ENCODE assay signal across 18 mouse cellular contexts in genomic region chr1:119965804-119966514, GRCm38 (mm10). TPM values are rescaled to one million over a fixed set of nuclear protein-coding genes. Genes with fewer than 3 reads are reported as not detected.
DNase-seq lines count a peak whose midpoint lies in the region; ATAC-seq and TF ChIP-seq lines count a peak whose summit lies in the region.
"Had no signal": no experiment of that assay in that cellular context is flagged by ENCODE, and none has a peak within 500 bp of the region (broad histone marks: within the 10 kb centered on the region; RNA-seq: fewer than 3 reads in every experiment).

No protein-coding gene starts in this region.

- intact Hi-C loops in heart, postnatal 14 days (cut with DNase I) = no loop called here

- TF ChIP-seq EP300 in heart, postnatal 0 days (IDR thresholded peaks at IDR 0.05; ENCODE audit: low read depth) = no peak

- no peak overlapping the region for H3K9ac ChIP-seq in heart, postnatal 0 days (replicated peaks; ENCODE audit: low read depth, low read length)
- H3K9ac ChIP-seq in lung, embryonic 16.5 days (ENCODE audit: low read length) = no peak overlapping the region
- no peak overlapping the region for H3K9ac ChIP-seq in kidney, embryonic 16.5 days (replicated peaks; ENCODE audit: low read length)
- H3K9ac ChIP-seq: forebrain, embryonic 12.5 days; hindbrain, embryonic 12.5 days; limb, embryonic 13.5 days; midbrain, embryonic 13.5 days; neural tube, embryonic 13.5 days; stomach, embryonic 15.5 days had no signal

- TF ChIP-seq CTCF in heart, postnatal 0 days (IDR thresholded peaks at IDR 0.05; ENCODE audit: low read depth) = peak; percentile 15; the same call in 1 of the 2 replicates

- H3K4me2 ChIP-seq in heart, postnatal 0 days (ENCODE audit: low read depth, low read length) = no peak overlapping the region
- H3K4me2 ChIP-seq in lung, embryonic 16.5 days (ENCODE audit: low read depth, low read length) = no peak overlapping the region
- no peak overlapping the region for H3K4me2 ChIP-seq in kidney, embryonic 16.5 days (replicated peaks; ENCODE audit: low read depth, low read length)
- H3K4me2 ChIP-seq: forebrain, embryonic 12.5 days; hindbrain, embryonic 12.5 days; limb, embryonic 13.5 days; midbrain, embryonic 13.5 days; neural tube, embryonic 13.5 days; stomach, embryonic 15.5 days had no signal

- H3K27ac ChIP-seq in heart, postnatal 0 days (ENCODE audit: low read depth) = no peak overlapping the region
- no peak overlapping the region for H3K27ac ChIP-seq in lung, embryonic 16.5 days (ENCODE audit: low read length)
- H3K27ac ChIP-seq in kidney, embryonic 16.5 days (ENCODE audit: low read length) = no peak overlapping the region
- H3K27ac ChIP-seq: forebrain, embryonic 12.5 days; hindbrain, embryonic 12.5 days; limb, embryonic 13.5 days; midbrain, embryonic 13.5 days; neural tube, embryonic 13.5 days; stomach, embryonic 15.5 days had no signal

- no peak for DNase-seq in heart, postnatal 0 days (ENCODE audit: low spot score)
- no peak for DNase-seq in heart, postnatal 14 days
- no peak for DNase-seq in lung, postnatal 25 days (ENCODE audit: low spot score)
- peak; percentile 55 for DNase-seq in yolk sac, embryonic 10.5 days (ENCODE audit: low spot score)
- no peak for DNase-seq in adrenal gland, postnatal 36 days
- DNase-seq: adrenal gland, postnatal 10 days; gastrocnemius, postnatal 25 days had no signal

- H3K4me1 ChIP-seq in heart, postnatal 0 days (ENCODE audit: control insufficient read depth, insufficient read depth) = no peaks in the 10 kb centered on the region
- H3K4me1 ChIP-seq in lung, embryonic 16.5 days (replicated peaks; ENCODE audit: control insufficient read depth, insufficient read depth, low read length) = no peaks in the 10 kb centered on the region
- H3K4me1 ChIP-seq in kidney, embryonic 16.5 days (ENCODE audit: insufficient read depth, low read length) = no peaks in the 10 kb centered on the region
- H3K4me1 ChIP-seq: forebrain, embryonic 12.5 days; hindbrain, embryonic 12.5 days; limb, embryonic 13.5 days; midbrain, embryonic 13.5 days; neural tube, embryonic 13.5 days; stomach, embryonic 15.5 days had no signal

- no peaks in the 10 kb centered on the region for H3K9me3 ChIP-seq in heart, postnatal 0 days (replicated peaks; ENCODE audit: control insufficient read depth, low read length)
- H3K9me3 ChIP-seq in lung, embryonic 16.5 days (ENCODE audit: control insufficient read depth, low read length) = no peaks in the 10 kb centered on the region
- H3K9me3 ChIP-seq in kidney, embryonic 16.5 days (ENCODE audit: low read length) = no peaks in the 10 kb centered on the region
- H3K9me3 ChIP-seq: forebrain, embryonic 12.5 days; hindbrain, embryonic 12.5 days; limb, embryonic 13.5 days; midbrain, embryonic 13.5 days; neural tube, embryonic 13.5 days; stomach, embryonic 15.5 days had no signal

- WGBS in heart, postnatal 0 days = 27% methylated on average over 12 of the region's 12 CpGs
- WGBS in lung, embryonic 16.5 days = 18% methylated on average over 12 of the region's 12 CpGs
- 47% methylated on average over 12 of the region's 12 CpGs for WGBS in kidney, embryonic 16.5 days

- no peak overlapping the region for H3K4me3 ChIP-seq in heart, postnatal 0 days (ENCODE audit: low read depth, low read length)
- no peak overlapping the region for H3K4me3 ChIP-seq in lung, embryonic 16.5 days (ENCODE audit: low read length)
- H3K4me3 ChIP-seq in kidney, embryonic 16.5 days (ENCODE audit: low read length) = no peak overlapping the region
- H3K4me3 ChIP-seq: forebrain, embryonic 12.5 days; hindbrain, embryonic 12.5 days; limb, embryonic 13.5 days; midbrain, embryonic 13.5 days; neural tube, embryonic 13.5 days; stomach, embryonic 15.5 days had no signal

- H3K36me3 ChIP-seq in heart, postnatal 0 days (replicated peaks; ENCODE audit: control insufficient read depth, insufficient read depth, low read length) = no peaks in the 10 kb centered on the region
- no peaks in the 10 kb centered on the region for H3K36me3 ChIP-seq in lung, embryonic 16.5 days (ENCODE audit: control insufficient read depth, insufficient read depth, low read length)
- no peaks in the 10 kb centered on the region for H3K36me3 ChIP-seq in kidney, embryonic 16.5 days (ENCODE audit: insufficient read depth, low read length)
- H3K36me3 ChIP-seq: forebrain, embryonic 12.5 days; hindbrain, embryonic 12.5 days; limb, embryonic 13.5 days; midbrain, embryonic 13.5 days; neural tube, embryonic 13.5 days; stomach, embryonic 15.5 days had no signal

- H3K27me3 ChIP-seq in heart, postnatal 0 days (ENCODE audit: control insufficient read depth, insufficient read depth, low read length) = no peaks in the 10 kb centered on the region
- no peaks in the 10 kb centered on the region for H3K27me3 ChIP-seq in lung, embryonic 16.5 days (ENCODE audit: control insufficient read depth, insufficient read depth, low read depth, low read length)
- no peaks in the 10 kb centered on the region for H3K27me3 ChIP-seq in kidney, embryonic 16.5 days (ENCODE audit: insufficient read depth, low read length)
- H3K27me3 ChIP-seq: forebrain, embryonic 12.5 days; hindbrain, embryonic 12.5 days; limb, embryonic 13.5 days; midbrain, embryonic 13.5 days; neural tube, embryonic 13.5 days; stomach, embryonic 15.5 days had no signal

- ATAC-seq in heart, postnatal 0 days (ENCODE audit: insufficient read depth, low read depth) = no peak
- peak; percentile 85 for ATAC-seq in lung, embryonic 16.5 days (ENCODE audit: low read depth)
- peak; percentile 67 for ATAC-seq in kidney, embryonic 16.5 days (ENCODE audit: low FRiP score, low TSS enrichment)
- no peak for ATAC-seq in megakaryocyte progenitor cell, adult 5-6 weeks (replicated peaks; ENCODE audit: poor library complexity)
- ATAC-seq: midbrain, embryonic 13.5 days; Patski had no signal

RNA-seq across cellular contexts. Expression of gene Cfap221, which starts 31.1 kb away (rescaled TPM):
- not detected in 2 replicates for total RNA-seq in heart, postnatal 0 days (2014; rRNA removed; ENCODE audit: low replicate concordance)
- polyA plus RNA-seq in heart, postnatal 0 days (2015; fragmentation: Nextera tagmentation; extraction: Ambion mirVana) = 0.04 TPM in 1 of 2 replicates, not detected in the other
- not detected for total RNA-seq in heart, postnatal 14 days (2021)
- polyA plus RNA-seq in lung, embryonic 16.5 days (2015; fragmentation: Nextera tagmentation; extraction: Ambion mirVana) = 1.0 and 1.1 TPM in 2 replicates
- 0.21 and 0.22 TPM in 2 replicates for polyA plus RNA-seq in kidney, embryonic 16.5 days (2015; fragmentation: Nextera tagmentation; extraction: Ambion mirVana)
- total RNA-seq in megakaryocyte progenitor cell, adult 5-6 weeks (2015) = not detected in 2 replicates
- total RNA-seq in megakaryocyte progenitor cell, adult 5-6 weeks (2017) = not detected in 2 replicates
- under 1 TPM; 0.16 to 0.40 TPM for total RNA-seq in adrenal gland, postnatal 36 days (2021)
- total RNA-seq: gastrocnemius, postnatal 25 days had no signal
- polyA plus RNA-seq: C2C12; forebrain, embryonic 12.5 days had no signal

RNA-seq across cellular contexts. Expression of gene Sctr, which starts 40.7 kb away (rescaled TPM):
- not detected in 2 replicates for total RNA-seq in heart, postnatal 0 days (2014; rRNA removed; ENCODE audit: low replicate concordance)
- not detected in 2 replicates for polyA plus RNA-seq in heart, postnatal 0 days (2015; fragmentation: Nextera tagmentation; extraction: Ambion mirVana)
- under 1 TPM in 1 of 2 experiments, not detected in 1; 0.24 TPM for total RNA-seq in heart, postnatal 14 days (2021)
- 0.16 TPM in 1 of 2 replicates, not detected in the other for polyA plus RNA-seq in lung, embryonic 16.5 days (2015; fragmentation: Nextera tagmentation; extraction: Ambion mirVana)
- polyA plus RNA-seq in kidney, embryonic 16.5 days (2015; fragmentation: Nextera tagmentation; extraction: Ambion mirVana) = 0.42 and 0.73 TPM in 2 replicates
- not detected in 2 replicates for total RNA-seq in megakaryocyte progenitor cell, adult 5-6 weeks (2015)
- total RNA-seq in megakaryocyte progenitor cell, adult 5-6 weeks (2017) = not detected in 2 replicates
- 10 to 100 TPM in 1 of 2 experiments, 1 to 10 TPM in 1; 6.2 to 11.9 TPM for total RNA-seq in adrenal gland, postnatal 36 days (2021)

RNA-seq across cellular contexts. Expression of gene Tmem177, which starts 53.0 kb away (rescaled TPM):
- 9.4 and 11.3 TPM in 2 replicates for total RNA-seq in heart, postnatal 0 days (2014; rRNA removed; ENCODE audit: low replicate concordance)
- 5.3 and 6.6 TPM in 2 replicates for polyA plus RNA-seq in heart, postnatal 0 days (2015; fragmentation: Nextera tagmentation; extraction: Ambion mirVana)
- total RNA-seq in heart, postnatal 14 days (2021) = 1 to 10 TPM; 7.5 to 8.4 TPM
- 6.7 and 7.6 TPM in 2 replicates for polyA plus RNA-seq in lung, embryonic 16.5 days (2015; fragmentation: Nextera tagmentation; extraction: Ambion mirVana)
- 8.7 and 9.2 TPM in 2 replicates for polyA plus RNA-seq in kidney, embryonic 16.5 days (2015; fragmentation: Nextera tagmentation; extraction: Ambion mirVana)
- total RNA-seq in megakaryocyte progenitor cell, adult 5-6 weeks (2015) = 3.8 and 4.0 TPM in 2 replicates
- 2.0 and 4.7 TPM in 2 replicates for total RNA-seq in megakaryocyte progenitor cell, adult 5-6 weeks (2017)
- 1 to 10 TPM; 7.2 to 7.4 TPM for total RNA-seq in adrenal gland, postnatal 36 days (2021)

Comparison
In these comparisons a context has a peak if more than half of its experiments do, and no peak if none do; other contexts are left out.
1. ATAC-seq: peak in lung, embryonic 16.5 days (single experiment) and kidney, embryonic 16.5 days (single experiment); none in heart, postnatal 0 days (single experiment) and megakaryocyte progenitor cell, adult 5-6 weeks (single experiment).